Mouse (Mus musculus) embryonic fibroblast, embryonic 13.5 days (primary cell): ENCODE measurements around the gene Uqcrq.

Experiments
- CTCF ChIP-seq: IDR thresholded peaks from 2 replicates; pipeline ENCODE4 v1.5.1; 2011; ENCODE audit warnings: mild to moderate bottlenecking, control low read depth, low read length, moderate library complexity, borderline replicate concordance; ENCODE audit not compliant: insufficient read depth
- POLR2A ChIP-seq: IDR thresholded peaks from 2 replicates; pipeline ENCODE4 v1.6.1; 2011; ENCODE audit warnings: low read depth, mild to moderate bottlenecking, control low read depth, low read length, moderate library complexity

DNA sequence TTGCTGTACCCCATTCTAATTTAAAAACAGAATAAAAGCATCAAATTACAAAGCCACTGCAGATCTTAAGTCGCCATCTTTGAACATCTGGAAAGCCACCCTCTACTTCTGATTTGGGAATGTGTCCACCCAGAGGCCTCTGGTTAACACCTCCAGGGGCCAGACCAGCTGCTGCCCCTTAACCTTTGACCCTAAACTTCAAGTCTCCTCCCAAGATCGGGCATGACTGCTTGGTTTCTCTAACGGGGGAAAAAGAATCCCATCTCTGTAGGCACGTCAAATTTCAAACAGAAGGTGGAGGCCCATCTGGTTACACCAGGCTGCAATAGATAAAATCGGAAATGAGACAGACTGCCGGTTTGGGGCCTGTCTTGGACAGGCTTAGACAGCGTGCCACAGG is 47.2 kb upstream of the Uqcrq start:
- TF ChIP-seq CTCF (no peak), POLR2A (no peak)
